Mouse (Mus musculus) ovary, postnatal 10 days (tissue): Measurements from ENCODE around the gene Smpx.

Experiments used
- DNase-seq: peaks from one replicate; pipeline ENCODE4 v3.0.0; 2022; ENCODE audit warnings: low spot score

Gene Smpx

DNA sequence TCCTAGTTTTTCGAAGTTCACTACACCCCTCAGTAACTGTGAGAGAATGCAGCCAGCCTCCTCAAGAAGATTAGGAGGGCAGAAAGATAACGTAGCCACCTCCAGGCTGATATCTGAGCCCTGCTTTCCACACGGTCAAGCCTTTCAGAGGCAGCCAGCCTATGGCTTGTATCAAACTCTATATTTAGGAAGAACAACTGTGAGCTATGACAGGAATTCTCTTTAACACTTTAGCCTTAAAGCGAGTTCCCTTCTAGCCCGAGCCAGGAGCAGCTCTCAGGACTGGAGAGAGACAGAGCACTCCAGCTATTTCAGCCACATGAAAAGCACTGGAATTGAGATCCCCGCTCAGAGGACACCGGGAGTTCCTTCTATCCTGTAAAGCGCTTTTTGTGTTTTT is at the start of gene Smpx:
TSS of gene Smpx (plus strand) at position 49 of the 400 bp plus-strand sequence.
- DNase-seq: no peak

DNA sequence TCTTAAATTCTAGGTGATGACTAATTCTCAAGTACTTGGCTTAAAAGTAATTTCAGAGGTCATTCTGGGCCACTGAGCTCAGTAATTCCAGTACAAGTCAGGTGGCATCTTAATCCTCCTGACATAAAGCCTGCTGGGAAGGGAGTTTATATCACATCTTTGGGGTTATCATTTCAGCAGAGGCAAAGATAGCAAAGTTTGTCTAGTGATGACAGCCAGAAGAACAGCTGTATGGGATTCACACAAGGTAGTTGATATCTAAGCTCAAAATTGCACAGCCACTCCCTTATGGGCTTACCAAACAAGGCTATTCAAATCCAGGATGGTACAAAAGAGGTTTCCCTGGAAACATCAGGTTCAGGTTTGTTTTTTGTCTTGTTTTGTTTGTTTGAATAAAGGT is 43.7 kb upstream of the Smpx start:
- DNase-seq: no peak

GRCm38 (mm10) chrX:157657356-157657755 is 41.4 kb upstream of the Smpx start:
- no peak for DNase-seq

DNA sequence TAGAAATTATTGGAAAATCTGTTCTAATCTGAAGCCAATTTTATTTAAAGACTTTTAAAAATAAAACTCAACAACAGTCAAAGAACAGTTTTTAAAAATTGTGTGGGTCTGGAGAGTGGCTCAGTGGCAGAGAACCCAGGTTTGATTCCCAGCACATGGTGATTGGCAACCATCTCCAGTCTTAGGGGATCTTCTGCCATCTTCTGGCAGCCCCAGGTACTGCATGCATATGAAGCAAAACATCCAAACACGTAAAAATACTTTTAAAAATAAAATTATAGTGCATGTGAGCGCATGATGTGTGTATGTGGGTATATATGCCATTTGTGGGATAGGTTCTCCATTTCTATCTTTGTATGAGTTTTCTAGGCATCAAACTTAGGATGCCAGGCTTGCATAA is 26.9 kb upstream of the Smpx start:
- DNase-seq: no peak

- no peak for DNase-seq
Observed at GRCm38 (mm10) chrX:157674667-157675350, 23.9 kb upstream of the Smpx start.

GRCm38 (mm10) chrX:157691186-157691585 is 7.5 kb upstream of the Smpx start:
- DNase-seq: no peak

DNA sequence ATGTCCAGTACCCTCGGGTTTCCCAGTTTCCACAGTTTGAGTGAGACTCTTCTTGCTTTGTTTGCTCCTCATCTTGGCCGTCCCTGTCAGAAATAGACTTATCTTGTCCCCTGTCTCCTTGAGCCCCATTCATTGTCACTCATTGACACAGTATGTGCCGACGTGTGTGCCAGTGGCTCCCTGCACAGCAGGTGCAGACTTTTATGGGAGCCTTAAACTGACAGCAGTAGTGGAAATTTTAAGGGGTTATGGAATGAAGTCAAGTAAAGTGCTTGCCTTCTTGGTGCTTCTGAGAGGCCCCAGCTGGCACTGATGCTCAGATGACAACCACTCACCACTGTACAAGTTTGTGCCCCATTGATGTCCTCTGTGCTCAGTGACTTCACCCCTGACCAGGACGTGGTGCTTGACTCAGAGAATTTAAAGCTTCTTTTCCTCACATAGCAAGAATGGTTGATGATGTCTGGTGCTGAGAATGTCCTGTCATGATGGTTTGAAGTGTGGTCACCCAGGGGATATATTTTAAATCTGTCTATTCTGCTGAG is 1.0 kb upstream of the Smpx start:
- DNase-seq: no peak

GRCm38 (mm10) chrX:157707236-157707635 is 8.5 kb downstream of the Smpx start:
- no peak for DNase-seq

GRCm38 (mm10) chrX:157708616-157709280 is 10.0 kb downstream of the Smpx start:
- DNase-seq: no peak

GRCm38 (mm10) chrX:157719907-157720306 is 21.2 kb downstream of the Smpx start:
- DNase-seq: no peak

DNA sequence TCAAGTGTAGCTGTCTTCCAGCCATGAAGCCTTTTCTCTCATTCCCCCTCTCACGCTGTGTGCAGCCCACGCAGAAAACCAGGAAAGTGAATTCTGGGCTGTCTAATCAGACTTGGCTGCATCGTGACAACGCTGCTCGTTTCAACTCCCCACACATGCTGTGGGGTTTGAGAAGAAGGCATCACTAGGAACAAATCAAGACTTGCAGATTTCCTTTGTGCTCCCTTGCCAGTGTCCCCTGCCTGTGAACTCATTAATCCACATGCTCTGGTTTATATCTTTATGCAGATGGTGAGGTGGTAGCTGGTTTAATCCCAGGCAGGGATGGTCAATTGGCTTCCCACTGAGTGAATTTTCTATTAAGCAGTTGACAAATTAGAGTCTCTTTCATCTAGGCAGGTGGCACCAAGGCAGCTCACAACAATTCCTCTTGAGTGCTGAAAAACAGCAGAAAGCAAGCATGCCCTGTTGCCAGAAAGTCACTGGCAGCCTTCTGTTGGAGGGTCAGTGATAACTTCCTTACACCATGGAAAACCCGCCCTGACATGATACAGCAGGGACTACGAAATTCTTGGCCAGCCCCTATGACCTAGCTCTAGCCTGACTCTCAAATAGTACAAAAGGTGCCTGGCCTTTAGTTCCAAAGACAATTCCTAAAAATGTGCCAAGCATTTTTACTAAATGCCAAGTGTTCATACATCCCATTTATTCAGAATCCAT is 32.1 kb downstream of the Smpx start:
- DNase-seq: no peak

GRCm38 (mm10) chrX:157731658-157732314 is 33.1 kb downstream of the Smpx start:
- peak; percentile 1 for DNase-seq

GRCm38 (mm10) chrX:157732346-157732745 is 33.6 kb downstream of the Smpx start:
- no peak for DNase-seq

- no peak for DNase-seq
Observed at GRCm38 (mm10) chrX:157733836-157734235, 35.1 kb downstream of the Smpx start.

GRCm38 (mm10) chrX:157734341-157734740 is 35.6 kb downstream of the Smpx start:
- DNase-seq: no peak

DNA sequence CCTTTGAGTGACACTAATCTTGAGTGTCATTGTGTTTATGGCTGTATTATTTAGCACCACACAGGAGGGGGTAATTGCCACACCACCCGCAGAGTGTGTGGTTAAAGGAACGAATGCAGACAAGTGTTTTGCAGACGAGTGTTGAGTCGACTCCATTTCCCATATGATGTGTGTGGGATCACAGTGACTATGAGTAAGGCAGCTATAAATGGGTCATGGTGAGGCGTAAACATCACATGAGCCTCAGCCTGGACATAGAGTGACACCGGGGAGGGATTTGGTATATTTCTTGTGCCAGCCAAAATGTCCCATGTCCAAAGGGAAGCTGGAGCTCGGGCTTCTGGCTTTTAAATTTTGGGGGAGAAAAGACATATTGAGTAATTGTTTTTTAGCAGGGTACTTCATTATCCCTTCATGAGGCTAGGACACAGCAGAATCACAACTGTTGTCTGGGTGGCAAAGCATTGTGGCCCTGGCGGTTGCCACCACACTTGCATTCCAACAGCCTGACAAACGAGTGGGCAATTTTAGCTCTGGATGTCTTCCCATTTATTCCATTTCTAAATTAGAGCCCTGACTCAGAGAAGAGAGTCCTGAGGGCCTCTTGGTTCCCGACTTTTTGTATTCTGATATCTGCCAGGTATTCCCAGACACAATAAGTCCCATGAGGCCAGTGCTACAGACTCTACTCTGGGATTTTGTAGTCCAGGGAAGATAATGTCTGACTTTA is 49.3 kb downstream of the Smpx start:
- no peak for DNase-seq

GRCm38 (mm10) chrX:157754559-157754958 is 55.8 kb downstream of the Smpx start:
- no peak for DNase-seq

- no peak for DNase-seq
Observed at GRCm38 (mm10) chrX:157762542-157762941, 63.8 kb downstream of the Smpx start.

DNA sequence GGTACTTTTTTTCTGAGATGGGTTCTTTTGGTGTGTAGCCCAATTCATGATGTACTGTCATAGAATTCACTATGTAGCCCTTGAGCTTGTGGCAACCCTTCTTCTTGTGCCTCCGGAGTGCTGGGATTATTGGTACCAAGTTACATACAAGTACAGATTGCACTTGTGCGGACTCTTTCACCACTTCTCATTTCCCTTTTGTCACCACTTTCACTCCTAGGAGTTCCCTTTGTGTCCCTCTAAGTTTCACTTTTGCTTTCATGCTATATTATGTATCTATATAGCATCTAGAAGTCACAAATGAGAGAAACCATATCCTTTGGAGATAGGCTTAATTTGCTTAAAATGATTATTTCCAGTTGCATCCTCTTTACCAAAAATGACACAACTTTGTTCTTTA is 103.0 kb downstream of the Smpx start:
- DNase-seq: no peak
